Mouse (Mus musculus) urinary bladder, postnatal 4 days (tissue): ENCODE data around the gene Cacna1a.
"Not testable (repeated sequence)": the region's sequence is repeated elsewhere in the genome, so short reads cannot be mapped to it uniquely, and the experiment has no call there.

Source experiments
- DNase-seq, 2 experiments: peaks; one replicate each; pipeline ENCODE4 v3.0.0; 2021 to 2022; ENCODE audit warnings: low spot score in 2 of 2

Cacna1a gene

DNA sequence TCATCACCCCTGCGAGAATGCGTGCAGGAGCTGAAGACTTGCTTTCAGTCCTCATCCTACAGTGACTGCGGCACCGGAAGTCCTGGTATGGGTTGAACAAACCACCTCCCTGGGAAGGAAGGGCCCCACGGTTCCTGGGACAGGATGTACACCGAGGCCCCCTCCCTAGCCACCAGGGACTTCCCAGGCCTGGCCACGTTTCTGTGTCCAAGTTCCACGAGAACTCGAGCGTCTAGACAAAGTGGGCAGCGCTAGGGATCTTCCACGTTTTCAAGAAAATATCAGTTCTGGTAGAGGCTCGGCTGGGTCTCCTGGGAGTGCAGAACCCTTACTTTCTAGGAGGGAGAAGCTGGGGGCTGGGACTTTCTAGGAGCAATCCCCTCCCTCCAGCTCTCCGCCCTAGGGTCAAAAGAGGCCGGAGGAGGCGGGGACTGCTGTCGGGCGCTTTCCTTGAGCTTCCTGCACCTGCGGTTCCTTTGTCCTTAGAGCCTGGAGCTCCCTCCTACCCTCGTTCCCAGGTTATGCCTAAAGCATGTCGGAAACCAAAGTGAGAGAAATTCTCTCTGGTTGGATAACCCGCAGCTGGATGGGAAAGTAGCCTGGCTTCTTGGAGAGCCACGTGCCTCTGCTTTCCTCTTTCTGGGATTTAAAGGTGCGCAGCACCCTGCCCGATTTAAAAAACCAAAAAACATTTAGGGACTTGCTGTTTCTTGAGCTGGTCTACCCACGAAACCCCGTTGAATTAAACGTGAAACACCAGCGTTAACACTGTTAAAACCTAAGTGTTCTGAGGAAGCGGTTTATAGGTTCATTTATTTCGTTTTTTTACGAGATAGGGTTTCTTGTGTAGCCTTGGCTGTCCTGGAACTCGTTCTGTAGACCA lies 271.9 kb downstream of the Cacna1a start:
- DNase-seq, result peak in 1 of 2 experiments; percentile 62

DNA sequence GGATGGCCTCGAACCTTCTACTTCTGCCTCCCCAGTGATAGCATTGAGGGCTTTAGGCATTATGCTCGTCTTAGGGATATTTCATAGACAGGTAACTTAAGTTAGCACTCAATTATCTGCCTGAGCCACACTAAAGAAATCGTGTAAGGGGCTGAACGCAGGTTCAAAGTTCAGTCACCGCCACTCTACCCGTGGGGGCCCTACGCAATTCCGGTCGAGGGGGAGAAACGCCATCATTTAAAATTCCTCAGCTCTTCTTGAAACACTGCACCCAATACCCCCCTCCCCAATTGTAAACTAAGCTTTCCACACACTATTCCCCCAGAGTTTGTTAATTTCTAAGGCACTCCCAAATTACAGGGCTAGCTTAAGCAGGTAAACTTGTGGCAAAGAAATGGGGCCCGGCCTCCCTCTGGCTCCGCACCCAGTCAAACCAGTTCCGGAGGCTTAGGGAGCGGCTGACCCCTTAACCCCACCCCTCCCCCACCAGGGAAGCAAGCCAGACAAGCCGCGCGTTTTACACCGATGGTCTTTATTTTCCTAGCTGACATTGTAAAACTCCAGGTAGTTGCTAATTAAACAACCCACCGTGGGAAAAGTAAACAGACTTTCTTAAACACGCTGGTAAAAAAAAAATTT lies 272.7 kb downstream of the Cacna1a start:
- peak; percentile 55 to 75 for DNase-seq

- peak; percentile 85 to 88 for DNase-seq
Observed at GRCm38 (mm10) chr8:84661458-84661871, 273.2 kb downstream of the Cacna1a start.

GRCm38 (mm10) chr8:84661961-84662571 lies 273.8 kb downstream of the Cacna1a start:
- DNase-seq, result peak in 1 of 2 experiments; percentile 39

GRCm38 (mm10) chr8:84662581-84663065 lies 274.4 kb downstream of the Cacna1a start, which contains the start of gene Ier2:
TSS of gene Ier2 (minus strand) at chr8:84662852.
- peak; percentile 93 to 95 for DNase-seq

DNA sequence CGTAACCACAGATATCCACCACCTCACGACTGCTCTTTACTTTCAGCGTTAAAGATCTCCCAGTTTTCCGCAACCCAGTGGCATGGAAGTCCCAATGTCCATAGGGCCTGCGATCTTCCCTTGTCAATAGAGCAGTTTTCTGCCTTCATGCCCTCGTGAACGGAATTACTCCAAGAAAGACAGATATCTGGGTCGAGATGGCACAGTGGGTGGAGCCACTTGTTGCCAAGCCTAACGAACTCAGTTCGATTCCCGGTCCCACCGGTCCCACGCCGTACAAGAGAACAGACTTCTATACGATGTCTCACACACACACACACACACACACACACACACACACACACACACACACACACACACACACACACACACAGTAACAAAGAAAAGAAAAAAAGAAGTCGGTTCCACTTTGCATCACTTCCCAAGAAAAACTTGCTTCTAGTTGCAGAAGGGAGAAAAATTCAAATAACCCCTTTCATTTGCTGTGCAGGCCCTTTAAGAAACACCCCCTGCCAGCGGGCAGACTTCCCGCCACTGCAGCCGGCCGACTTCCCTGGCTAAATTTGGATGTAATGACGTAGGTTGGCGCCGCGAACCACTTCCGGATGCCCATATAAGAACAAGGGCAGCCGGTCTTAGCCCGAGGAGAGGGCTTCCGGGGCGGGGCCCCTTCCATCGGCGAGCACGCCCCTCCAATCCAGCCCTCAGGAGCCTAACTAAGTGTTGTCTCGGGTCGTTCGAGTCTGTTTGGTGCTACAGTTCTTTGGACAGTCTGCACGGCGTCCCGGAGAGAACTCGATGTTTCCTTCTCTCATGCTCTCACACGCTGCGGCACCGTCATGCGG lies 275.5 kb downstream of the Cacna1a start:
- peak; percentile 97 for DNase-seq

DNA sequence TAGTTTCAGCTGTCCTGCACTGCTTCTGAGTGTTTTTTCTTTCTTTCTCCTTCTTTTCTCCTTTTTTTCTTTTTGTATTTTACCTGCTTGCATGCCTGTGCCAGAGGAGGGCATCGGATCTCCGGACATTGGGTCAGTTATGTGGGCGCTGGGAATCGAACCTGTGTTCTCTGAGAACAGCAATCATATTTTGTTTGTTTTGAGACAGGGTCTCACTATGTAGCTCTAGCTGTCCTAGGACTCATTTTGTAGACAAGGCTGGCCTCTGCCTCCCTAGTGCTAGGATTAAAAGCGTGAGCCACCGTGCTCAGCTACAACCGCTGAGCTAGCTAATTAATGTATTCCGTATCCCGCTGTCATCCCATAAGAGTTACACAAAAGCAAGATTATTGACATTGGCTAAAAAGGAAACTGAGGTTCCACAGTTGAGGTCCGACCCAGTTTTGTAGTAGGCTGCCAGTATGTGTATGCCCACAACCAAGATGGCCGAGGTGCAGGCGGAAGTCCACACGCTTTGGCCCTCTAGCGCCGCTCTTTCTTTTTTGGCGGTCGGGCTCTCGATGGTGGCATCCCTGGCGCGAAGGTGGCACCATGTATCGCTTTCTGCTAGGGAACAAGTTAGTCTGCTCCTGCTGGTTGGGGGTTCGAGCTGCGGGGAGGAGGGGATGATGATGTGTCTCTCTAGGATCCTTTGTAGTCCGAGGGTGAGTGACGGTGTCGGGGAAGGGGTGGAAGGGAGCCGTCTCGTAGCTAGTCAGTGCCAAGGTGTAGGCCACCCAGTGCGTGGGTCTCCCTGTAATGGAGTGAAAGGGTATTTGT lies 276.5 kb downstream of the Cacna1a start:
- DNase-seq, result peak; percentile 70 to 73

DNA sequence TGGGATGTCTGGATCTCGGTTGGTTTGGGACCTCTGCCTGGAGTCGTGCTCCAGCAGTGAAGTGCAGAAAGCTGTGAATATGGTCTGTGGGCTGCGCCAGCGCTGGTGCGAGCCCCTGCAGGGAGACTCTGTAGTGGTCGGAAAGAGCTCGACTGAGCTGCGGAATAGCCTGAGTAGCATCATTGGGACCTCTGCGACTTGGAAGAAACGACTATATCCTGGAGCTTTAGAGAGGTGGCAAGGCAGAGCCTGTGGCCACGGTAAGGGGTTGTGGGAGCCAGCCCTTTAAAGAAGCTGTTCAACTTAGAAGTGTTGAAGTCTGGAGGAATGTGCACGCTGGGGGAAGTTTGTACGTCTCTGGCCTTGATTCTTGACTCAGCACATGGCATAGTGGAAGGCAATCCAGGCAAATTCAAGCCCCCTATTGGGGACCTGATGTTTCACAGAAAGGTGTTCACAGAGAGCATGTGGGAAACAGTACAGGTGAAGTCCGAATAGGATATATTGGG lies 277.2 kb downstream of the Cacna1a start:
- DNase-seq, result no peak

DNA sequence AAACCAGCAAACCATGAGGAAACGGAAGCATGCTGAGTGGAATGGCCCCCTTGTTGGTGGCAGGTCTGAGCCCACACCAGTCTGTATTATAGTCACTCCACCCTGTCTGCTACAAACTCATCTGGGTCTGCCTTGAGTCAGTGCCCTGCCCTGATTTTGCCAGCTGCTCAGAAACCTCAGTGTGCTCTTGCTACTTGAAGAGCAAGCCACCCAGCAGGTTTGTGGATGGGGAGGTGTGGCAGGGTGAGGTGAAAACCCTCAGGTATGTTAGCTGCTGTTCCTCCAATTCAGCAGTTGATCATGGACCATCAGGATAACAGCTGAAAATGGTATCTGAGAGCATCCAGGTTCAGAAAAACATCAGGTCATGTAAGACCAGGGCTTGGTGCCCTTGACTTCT lies 279.8 kb downstream of the Cacna1a start:
- no peak for DNase-seq

GRCm38 (mm10) chr8:84668731-84669485 lies 280.7 kb downstream of the Cacna1a start:
- no peak for DNase-seq

GRCm38 (mm10) chr8:84670295-84671006 lies 282.2 kb downstream of the Cacna1a start:
- DNase-seq, result not testable (repeated sequence)

DNA sequence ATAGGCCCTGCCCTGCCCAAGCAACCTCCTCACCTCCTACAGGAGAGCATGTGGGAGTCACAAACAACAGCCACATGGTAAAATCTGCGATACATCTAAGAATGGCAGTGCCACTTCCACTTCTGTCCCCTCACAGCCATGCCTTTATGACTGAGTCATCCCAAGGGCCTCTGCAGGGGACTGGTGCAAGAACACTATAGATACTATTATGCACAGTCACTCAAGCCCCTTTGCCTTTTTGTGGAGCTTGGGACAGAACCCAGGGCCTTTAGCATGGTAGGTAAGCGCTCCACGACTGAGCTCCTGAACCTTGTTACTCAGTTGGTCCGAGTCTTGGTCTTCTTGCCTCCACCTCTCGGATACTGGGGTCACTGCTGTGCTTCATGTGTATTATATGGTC lies 289.1 kb downstream of the Cacna1a start:
- DNase-seq, result no peak

GRCm38 (mm10) chr8:84681476-84681875 lies 293.2 kb downstream of the Cacna1a start:
- DNase-seq, result no peak

DNA sequence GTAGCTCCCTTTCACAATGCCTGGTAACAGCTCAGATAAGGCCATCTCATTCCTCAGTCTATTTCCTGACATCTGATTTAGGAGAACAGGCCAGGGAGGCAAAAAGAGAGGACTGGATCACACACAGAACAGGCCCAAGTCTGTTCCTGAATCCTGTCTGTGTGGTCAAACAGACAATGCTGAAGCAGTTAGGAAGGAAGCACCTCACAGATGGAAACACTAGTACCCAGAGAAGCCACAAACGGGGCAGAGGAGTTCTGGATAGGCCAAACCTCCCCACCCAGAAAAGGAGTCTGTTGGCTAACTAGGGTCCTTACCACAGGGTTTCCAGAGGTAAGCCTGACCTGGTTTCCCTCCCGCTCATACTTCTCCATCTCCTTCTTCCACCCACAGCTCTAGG lies 294.0 kb downstream of the Cacna1a start:
- DNase-seq, result no peak

GRCm38 (mm10) chr8:84684537-84684936 lies 296.3 kb downstream of the Cacna1a start:
- no peak for DNase-seq

DNA sequence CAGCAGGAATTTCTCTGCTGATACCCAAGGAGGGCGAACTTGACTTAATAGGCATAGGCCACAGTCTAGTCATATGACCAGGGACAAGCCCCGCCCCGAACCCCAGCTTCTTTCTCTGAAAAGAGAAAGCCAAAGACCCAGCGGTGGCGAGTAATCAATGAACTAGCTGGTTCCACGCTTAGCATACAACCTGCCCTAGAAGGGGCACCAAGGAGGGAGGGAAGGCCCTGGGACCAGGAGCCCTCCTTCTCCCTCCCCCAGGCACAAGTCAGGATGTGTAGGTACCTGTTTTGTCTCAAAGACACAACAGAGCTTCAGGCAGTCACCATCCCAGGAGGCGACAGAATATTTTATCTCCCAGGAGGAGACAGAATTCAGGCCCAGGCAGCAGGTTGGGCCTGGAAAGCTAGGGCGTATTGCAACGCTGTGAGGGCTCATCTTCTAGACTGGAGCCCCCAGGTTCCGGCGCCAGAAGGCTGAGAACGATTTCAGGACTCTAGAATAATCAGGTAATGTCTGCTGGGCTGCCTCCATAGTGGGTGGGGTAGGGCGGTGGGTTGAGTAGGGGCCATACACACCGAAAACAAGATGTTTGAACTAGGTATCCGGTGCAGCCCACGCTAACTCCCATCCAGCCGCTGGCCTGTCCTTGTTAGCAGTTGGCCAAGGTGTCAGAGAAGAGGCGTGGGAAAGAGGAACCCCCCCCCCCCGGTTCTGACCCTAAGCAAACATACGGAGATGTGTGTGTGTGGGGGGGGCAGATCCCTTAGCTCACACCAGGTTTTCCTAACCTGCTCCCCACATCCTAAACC lies 298.2 kb downstream of the Cacna1a start, which contains the start of gene Trmt1:
Trmt1 (plus strand) TSS at position 117 of the 812 bp plus-strand sequence.
- no peak for DNase-seq

GRCm38 (mm10) chr8:84687003-84687704 lies 298.9 kb downstream of the Cacna1a start:
- no peak for DNase-seq
